ENCODE assay signal across 18 mouse cellular contexts in the genomic region with DNA sequence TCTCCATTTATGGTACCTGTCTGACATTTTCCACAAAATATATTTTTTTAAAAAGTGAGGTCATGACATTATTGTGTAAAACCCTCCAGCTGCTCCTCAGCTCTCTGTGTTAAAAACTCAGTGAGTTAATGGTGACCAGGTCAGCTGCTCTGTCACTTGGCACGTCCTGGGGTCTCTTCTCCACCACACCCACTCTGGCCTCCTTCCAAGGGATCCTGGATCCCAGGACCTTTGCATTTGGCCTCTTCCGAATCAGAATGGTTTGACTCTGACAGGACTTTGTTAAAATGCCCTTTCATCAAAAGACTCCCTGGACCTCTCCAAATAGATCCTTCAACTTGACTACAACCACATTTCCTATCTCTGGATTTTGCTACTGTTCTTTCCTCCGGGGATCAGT. TPM values are rescaled to one million over a fixed set of nuclear protein-coding genes. Genes with fewer than 3 reads are reported as not detected.
A peak's percentile ranks its signal among the peaks of the same experiment; 100 is the strongest.
DNase-seq lines count a peak whose midpoint lies in the region; ATAC-seq lines count a peak whose summit lies in the region.
"Had no signal": no experiment of that assay in that cellular context is flagged by ENCODE, and none has a peak within 500 bp of the region (broad histone marks: within the 10 kb centered on the region; RNA-seq: fewer than 3 reads in every experiment).

No protein-coding gene starts in this region.

- peak; percentile 53 to 60 for DNase-seq in cerebellum, adult 18-20 months
- peak; percentile 59 for DNase-seq in lung, postnatal 10 days
- DNase-seq in lung, postnatal 4 days, result no peak
- DNase-seq in cerebellum, adult 8-10 months, result peak; percentile 51
- peak; percentile 40 to 61 for DNase-seq in cerebellum, postnatal 14 days
- no peak for DNase-seq in kidney, postnatal 14 days
- no peak for DNase-seq in heart, adult 18-20 months
- DNase-seq: adrenal gland, adult 8-10 months; embryo, embryonic 11 days; gastrocnemius, postnatal 14 days; heart, adult 11 months; heart, postnatal 4 days; kidney, adult 11 months; kidney, postnatal 36 days; thymus, postnatal 14 days had no signal

- no peak for ATAC-seq in cerebellum, adult (ENCODE audit: insufficient number of reproducible peaks, low FRiP score, low TSS enrichment)
- ATAC-seq: inflammation-experienced regulatory T-cells, adult 6 months had no signal

RNA-seq across cellular contexts. Expression of gene Rasgef1a, which starts 1.0 kb away (rescaled TPM):
- total RNA-seq in heart, adult 18-20 months (2021), result under 1 TPM; 0.20 to 0.23 TPM
- total RNA-seq: liver, adult 2 months had no signal

Comparison
In these comparisons a context has a peak if more than half of its experiments do, and no peak if none do; other contexts are left out.
1. DNase-seq: peak in cerebellum, adult 18-20 months (2 of 2), lung, postnatal 10 days (single experiment), cerebellum, adult 8-10 months (single experiment) and cerebellum, postnatal 14 days (2 of 2); none in lung, postnatal 4 days (0 of 2), kidney, postnatal 14 days (single experiment) and heart, adult 18-20 months (0 of 2).